Mouse (Mus musculus) megakaryocyte, embryonic 14.5 days (primary cell): Measurements from ENCODE around the gene Klhl29.

Experiments
- FLI1 ChIP-seq: IDR thresholded peaks from 2 replicates; pipeline ENCODE4 v1.6.1; 2012; ENCODE audit warnings: low read length, inconsistent platforms, mixed read lengths
- GATA1 ChIP-seq: IDR thresholded peaks from 3 replicates; pipeline ENCODE4 v1.6.1; 2012; ENCODE audit warnings: mixed read lengths, low read length, inconsistent platforms, borderline replicate concordance

DNA sequence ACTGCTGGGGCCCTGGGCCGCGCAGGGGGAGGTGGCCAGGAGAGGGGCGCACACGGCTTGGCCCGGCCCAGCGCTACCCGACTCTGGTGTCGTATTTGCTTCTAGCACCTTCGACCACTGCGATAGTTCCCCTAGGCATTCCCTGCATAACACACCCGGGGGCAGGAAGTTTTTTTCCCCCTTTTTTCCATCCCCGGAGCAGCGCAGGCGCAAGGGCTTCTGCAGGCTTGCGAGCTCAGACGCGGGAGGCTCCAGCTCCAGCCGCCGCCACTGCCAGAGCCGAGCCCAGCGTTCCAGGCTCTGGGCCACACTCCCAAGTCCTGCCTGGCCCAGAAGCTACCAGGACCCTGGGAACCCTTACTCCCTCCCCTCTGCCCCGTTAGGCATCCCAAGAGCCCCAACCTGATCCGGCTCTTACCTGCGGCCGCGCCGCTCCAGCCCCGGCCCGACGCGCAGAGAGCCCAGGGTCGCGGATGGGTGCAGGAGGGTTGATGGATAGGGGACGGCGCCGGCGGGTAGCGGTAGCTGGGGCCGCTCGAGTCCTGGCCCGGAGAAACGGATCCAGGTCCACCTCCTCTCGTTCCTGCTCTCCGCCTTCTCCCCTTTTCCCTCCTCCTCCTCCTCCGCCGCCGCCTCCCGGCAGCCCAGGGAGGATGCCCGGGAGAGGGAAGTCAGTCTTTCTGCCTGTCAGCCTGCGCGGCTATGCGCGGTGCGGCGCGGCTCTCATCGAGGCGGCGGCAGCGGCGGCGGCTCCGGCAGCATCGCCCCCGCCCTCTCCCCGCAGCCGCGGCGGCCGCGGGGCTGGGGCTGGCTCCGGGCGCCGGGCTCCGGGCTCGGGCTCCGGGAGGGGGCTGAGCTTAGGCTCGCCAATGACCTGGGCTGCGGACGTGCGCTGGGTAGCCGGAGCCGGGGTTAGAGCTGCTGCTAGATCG, 532 bp downstream of the Klhl29 start:
- TF ChIP-seq FLI1 = no peak
- TF ChIP-seq GATA1 = no peak
